Mouse (Mus musculus) spleen, embryonic (tissue): ENCODE data around the gene Lama4.

Source experiments
- CTCF ChIA-PET: fragments of 350-600 bp; sonication (Branson Sonifier 250); formaldehyde crosslinking; loops from one replicate; lab custom pipeline; 2022; lab: Charles Lee

The Lama4 gene

GRCm38 (mm10) chr10:39157321-39157720 lies 192.0 kb downstream of the Lama4 start:
- CTCF ChIA-PET = no interaction called here

DNA sequence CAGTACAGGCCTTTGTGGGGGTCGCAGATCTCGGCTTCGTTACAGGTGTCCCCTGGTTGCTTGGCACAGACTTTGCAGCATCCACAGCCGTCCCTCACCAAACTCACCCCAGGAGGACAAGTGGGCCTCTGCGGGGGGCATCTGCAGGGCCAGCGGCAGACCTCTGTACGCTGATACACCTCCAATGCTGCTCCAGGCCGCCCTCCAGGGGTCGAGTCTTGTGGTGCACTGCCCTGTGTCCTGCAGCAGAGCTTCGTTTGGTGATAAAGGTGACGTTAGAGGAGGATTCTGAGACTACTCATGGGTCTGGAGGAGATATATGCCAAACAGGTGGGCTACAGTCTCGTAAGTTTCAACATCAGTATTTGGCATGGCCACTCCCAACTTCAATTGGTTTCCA lies 193.0 kb downstream of the Lama4 start:
- CTCF ChIA-PET = interaction anchor here (0.6 kb wide), 1 partner anchor 12 kb away, joined by 3 read pairs; no protein-coding TSS in a partner anchor
